Mouse (Mus musculus) intestine, embryonic 15.5 days (tissue): ENCODE data around the gene Pnmal2. TPM values are rescaled to one million over a fixed set of nuclear protein-coding genes. Genes with fewer than 3 reads are reported as not detected.
A peak's percentile ranks its signal among the peaks of the same experiment; 100 is the strongest.

Experiments used
- ATAC-seq: fragments of 200-750 bp; cut with Nextera tagmentation; 2 replicates; pipeline ENCODE4 v1.8.0; 2017; ENCODE audit warnings: moderate TSS enrichment, moderate library complexity
- H3K27ac ChIP-seq: fragments of 300-500 bp; sonication (generic); 2 replicates; pipeline ENCODE4 v1.5.1; 2015; ENCODE audit warnings: mild to moderate bottlenecking, inconsistent platforms
- H3K27me3 ChIP-seq: fragments of 300-500 bp; sonication (generic); replicated peaks from 2 replicates; pipeline ENCODE4 v1.6.1; 2015; ENCODE audit warnings: inconsistent platforms
- H3K36me3 ChIP-seq: fragments of 300-500 bp; sonication (generic); 2 replicates; pipeline ENCODE4 v1.6.1; 2015; ENCODE audit warnings: inconsistent platforms
- H3K4me1 ChIP-seq: fragments of 300-500 bp; sonication (generic); replicated peaks from 2 replicates; pipeline ENCODE4 v1.6.1; 2015; ENCODE audit warnings: inconsistent platforms
- H3K4me2 ChIP-seq: fragments of 300-500 bp; sonication (generic); replicated peaks from 2 replicates; pipeline ENCODE4 v1.6.1; 2015; ENCODE audit warnings: mild to moderate bottlenecking, inconsistent platforms
- H3K4me3 ChIP-seq: fragments of 300-500 bp; sonication (generic); replicated peaks from 2 replicates; pipeline ENCODE4 v1.5.1; 2015; ENCODE audit warnings: inconsistent platforms
- H3K9ac ChIP-seq: fragments of 300-500 bp; sonication (generic); 2 replicates; pipeline ENCODE4 v1.6.1; 2015; ENCODE audit warnings: inconsistent platforms
- H3K9me3 ChIP-seq: fragments of 300-500 bp; sonication (generic); 2 replicates; pipeline ENCODE4 v1.6.1; 2016; ENCODE audit warnings: inconsistent platforms
- WGBS: fragments of 180-500 bp; shearing (Covaris S2); methylation state at CpG from one replicate; pipeline ENCODE4 v1.1.7; 2015; 5-methylcytosine and 5-hydroxymethylcytosine counted together
- polyA plus RNA-seq: library from polyadenylated mRNA; unstranded; fragments of >200 nt; fragmentation: Nextera tagmentation; extraction: Ambion mirVana; gene quantifications from 2 replicates; pipeline ENCODE4 v1.2.1, GENCODE M21; 2015

Gene Pnmal2
- polyA plus RNA-seq, 1 experiment from 2014 or later = 8.1 TPM

DNA sequence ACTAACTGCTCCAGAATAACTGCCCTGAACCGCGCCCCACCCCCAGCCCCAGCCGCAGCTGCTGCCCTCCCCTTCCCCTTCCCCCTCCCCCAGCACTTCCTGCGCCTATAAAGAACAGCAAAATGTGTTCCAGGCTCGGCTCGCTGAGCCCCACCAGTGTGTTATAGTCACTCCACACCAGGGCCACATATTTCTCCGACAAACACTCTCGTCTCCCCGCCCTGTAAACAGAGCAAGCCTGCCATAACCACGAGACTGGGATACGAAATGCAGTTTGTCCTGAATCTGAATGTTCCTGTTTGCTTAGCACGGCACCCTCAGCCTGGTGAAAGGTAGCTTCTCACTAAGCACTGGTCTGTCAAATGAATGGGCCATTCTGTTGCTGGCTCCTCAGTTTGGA, 35.9 kb downstream of the Pnmal2 start:
- 0 out of 2 replicates have a peak, but pooled peaks cover 4% of the 10 kb centered on the region for H3K4me1 ChIP-seq
- no peaks in the 10 kb centered on the region for H3K36me3 ChIP-seq
- H3K4me3 ChIP-seq = peak overlapping the region; percentile 23
- 2% methylated on average over 12 of the region's 12 CpGs for WGBS
- H3K27me3 ChIP-seq = no peaks in the 10 kb centered on the region
- H3K4me2 ChIP-seq = peak overlapping the region; percentile 59
- H3K9ac ChIP-seq = no peak overlapping the region
- peak overlapping the region; percentile 75 for H3K27ac ChIP-seq
- no peaks in the 10 kb centered on the region for H3K9me3 ChIP-seq
- peak; percentile 60 for ATAC-seq

DNA sequence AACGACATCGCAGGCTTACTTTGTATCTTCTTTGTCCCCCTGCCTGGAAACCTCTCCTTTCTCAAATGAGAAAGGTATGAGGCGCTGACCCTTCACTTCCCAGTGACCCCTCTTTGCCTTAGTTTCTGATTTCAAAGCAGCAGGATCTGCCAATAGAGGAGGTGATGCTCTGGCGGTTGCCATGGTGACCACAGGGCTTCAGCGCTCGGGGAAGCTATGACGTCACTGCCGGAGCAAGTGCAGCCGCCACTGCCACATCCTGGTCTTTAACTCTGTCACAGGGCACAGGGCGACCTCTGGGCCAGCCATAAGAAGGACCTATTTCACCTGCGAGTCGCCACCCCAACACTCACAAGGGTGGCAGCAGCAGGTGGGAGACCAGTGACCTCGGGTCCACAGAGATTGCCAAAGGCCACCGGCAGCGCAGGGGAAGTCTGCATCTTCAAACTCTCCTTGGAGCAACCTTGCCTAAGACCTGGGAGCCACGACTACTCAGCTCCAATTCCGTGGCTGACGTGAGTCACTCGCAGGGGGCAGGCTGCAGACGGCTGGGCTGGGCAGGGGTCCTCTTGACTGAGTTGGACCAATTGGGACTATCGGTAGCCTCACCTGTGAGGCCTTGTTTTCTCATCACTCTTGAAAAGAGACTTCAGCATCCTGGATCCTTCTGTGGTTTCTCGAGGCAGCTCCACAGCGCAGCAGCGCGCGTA, 38.5 kb downstream of the Pnmal2 start, which contains the start of gene Gm42372:
Gene Gm42372 (plus strand): TSS at position 228 of the 710 bp plus-strand sequence.
- no peak for ATAC-seq
- Histone ChIP-seq H3K36me3 (no peaks in the 10 kb centered on the region), H3K4me3 (no peak within 1 kb of the TSS), H3K27me3 (no peaks in the 10 kb centered on the region), H3K27ac (no peak within 1 kb of the TSS), H3K9me3 (no peaks in the 10 kb centered on the region), H3K4me2 (peak within 1 kb of the TSS; percentile 28), H3K9ac (no peak within 1 kb of the TSS), H3K4me1 (peaks cover 10% of the 10 kb centered on the region; the same call in 1 of the 2 replicates)
- WGBS = 33% methylated on average over 26 of the region's 26 CpGs

DNA sequence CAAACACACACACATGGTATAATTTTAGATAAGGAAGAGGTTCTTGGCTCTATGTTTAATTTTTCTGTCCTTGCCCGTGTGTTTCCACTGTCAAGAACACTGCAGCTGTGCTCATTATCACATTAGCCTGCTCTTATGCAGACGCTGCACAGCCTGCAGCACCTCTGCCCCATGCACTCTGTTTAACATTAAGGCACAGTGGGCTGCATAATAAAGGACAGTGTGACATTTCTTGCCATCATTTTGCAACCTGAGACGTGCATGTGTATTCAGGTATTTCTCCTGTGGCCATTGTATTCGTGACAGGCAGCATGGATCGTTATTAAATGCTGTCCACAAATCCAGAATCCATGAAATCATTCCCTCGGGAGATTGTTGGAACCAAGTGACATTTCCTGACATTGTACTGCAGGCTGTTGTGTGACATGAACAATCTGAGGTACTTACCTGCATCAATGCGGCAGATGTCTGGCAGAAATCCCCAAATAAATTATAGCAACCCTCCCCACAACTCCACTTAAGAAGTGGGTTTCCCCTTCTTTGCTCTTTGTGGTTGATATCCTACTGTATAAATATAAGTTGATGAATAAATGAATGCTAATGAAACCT, 43.2 kb downstream of the Pnmal2 start:
- Histone ChIP-seq H3K4me3 (no peak overlapping the region), H3K9ac (no peak overlapping the region), H3K36me3 (no peaks in the 10 kb centered on the region), H3K9me3 (no peaks in the 10 kb centered on the region), H3K27ac (peak overlapping the region; percentile 46; the same call in 1 of the 2 replicates), H3K4me1 (peaks cover 30% of the 10 kb centered on the region), H3K4me2 (no peak overlapping the region), H3K27me3 (no peaks in the 10 kb centered on the region)
- WGBS = 44% methylated on average over 7 of the region's 7 CpGs
- no peak for ATAC-seq

DNA sequence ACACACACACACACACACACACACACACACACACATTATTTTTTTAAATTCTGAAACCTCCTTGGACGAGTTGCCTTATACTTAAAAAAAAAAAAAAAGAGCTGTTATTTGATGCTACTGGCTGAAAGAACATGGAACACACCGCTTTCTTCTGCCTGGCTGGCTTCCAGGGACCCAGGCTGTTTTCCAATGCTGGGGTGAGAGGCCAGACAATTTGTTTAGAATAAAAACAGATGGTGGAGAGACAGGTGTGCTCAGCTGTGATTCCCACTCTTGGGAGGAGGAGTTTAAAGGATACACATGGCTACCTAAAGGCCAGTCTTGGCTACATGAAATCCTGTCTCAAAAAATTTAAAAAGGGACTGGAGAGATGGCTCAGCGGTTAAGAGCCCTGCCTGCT, 43.9 kb downstream of the Pnmal2 start:
- Histone ChIP-seq H3K9me3 (no peaks in the 10 kb centered on the region), H3K9ac (no peak overlapping the region), H3K27ac (peak overlapping the region; percentile 46), H3K4me2 (no peak overlapping the region), H3K4me1 (peaks cover 33% of the 10 kb centered on the region), H3K36me3 (no peaks in the 10 kb centered on the region), H3K4me3 (no peak overlapping the region), H3K27me3 (no peaks in the 10 kb centered on the region)
- ATAC-seq = no peak
- WGBS = 30% methylated on average over 3 of the region's 3 CpGs

- H3K9me3 ChIP-seq = no peaks in the 10 kb centered on the region
- no peaks in the 10 kb centered on the region for H3K36me3 ChIP-seq
- no peak overlapping the region for H3K4me3 ChIP-seq
- ATAC-seq = no peak
- 26% methylated on average over 15 of the region's 15 CpGs for WGBS
- H3K27me3 ChIP-seq = no peaks in the 10 kb centered on the region
- no peak overlapping the region for H3K9ac ChIP-seq
- peaks cover 39% of the 10 kb centered on the region for H3K4me1 ChIP-seq
- peak overlapping the region; percentile 37 for H3K4me2 ChIP-seq
- H3K27ac ChIP-seq = peak overlapping the region; percentile 59
Observed at GRCm38 (mm10) chr7:16990006-16990744, 45.7 kb downstream of the Pnmal2 start.

GRCm38 (mm10) chr7:16991681-16992450, 47.4 kb downstream of the Pnmal2 start:
- no peaks in the 10 kb centered on the region for H3K27me3 ChIP-seq
- ATAC-seq = peak; percentile 81
- H3K27ac ChIP-seq = peak overlapping the region; percentile 88
- no peaks in the 10 kb centered on the region for H3K9me3 ChIP-seq
- H3K9ac ChIP-seq = peak overlapping the region; percentile 31
- H3K4me1 ChIP-seq = peaks cover 55% of the 10 kb centered on the region
- 23% methylated on average over 18 of the region's 18 CpGs for WGBS
- 0 out of 2 replicates have a peak, but pooled peaks cover 2% of the 10 kb centered on the region for H3K36me3 ChIP-seq
- H3K4me2 ChIP-seq = peak overlapping the region; percentile 45
- H3K4me3 ChIP-seq = peak overlapping the region; percentile 0; the same call in 1 of the 2 replicates

GRCm38 (mm10) chr7:16992451-16992807, 47.9 kb downstream of the Pnmal2 start, which contains the start of gene Ccdc8:
Gene Ccdc8, plus strand, starts transcription at chr7:16992708.
- no peaks in the 10 kb centered on the region for H3K27me3 ChIP-seq

DNA sequence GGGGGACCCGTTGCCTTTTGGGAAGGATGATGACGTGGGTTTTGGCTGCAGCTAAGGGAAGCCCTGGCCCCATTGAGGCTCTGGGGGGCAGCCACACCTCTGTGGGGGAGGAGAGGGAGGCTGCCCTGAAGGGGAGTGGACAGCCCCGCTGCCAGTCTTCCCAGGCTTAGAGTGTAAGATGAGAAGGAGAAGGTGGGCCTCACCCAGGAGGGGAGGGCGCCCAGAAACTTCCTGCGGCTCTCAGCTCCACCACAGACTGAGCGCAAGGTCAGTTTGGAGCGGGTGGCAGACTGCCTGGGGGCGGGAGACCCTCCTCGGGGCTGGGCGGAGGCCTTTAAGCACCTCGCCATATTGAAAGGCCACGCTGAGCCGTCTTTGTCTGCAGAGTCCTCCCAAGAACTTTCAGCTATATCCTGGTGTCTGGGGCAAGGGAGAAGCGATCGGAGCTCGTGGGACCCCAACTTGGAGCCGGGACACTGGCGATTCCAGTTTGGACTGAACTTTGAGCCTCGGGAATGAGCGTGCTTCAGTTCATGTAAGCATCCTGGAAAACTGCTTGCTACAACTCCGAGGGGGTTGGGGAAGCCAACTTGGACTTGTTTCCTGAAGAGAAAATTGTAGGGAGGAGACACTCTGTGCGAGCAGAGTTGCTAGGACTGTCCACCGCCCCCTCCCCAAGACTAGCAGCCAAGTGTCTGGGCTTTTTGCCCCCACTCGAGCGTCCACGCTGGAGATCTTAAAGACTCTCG, 49.3 kb downstream of the Pnmal2 start:
- Histone ChIP-seq H3K4me3 (peak overlapping the region; percentile 59), H3K4me2 (peak overlapping the region; percentile 86), H3K4me1 (peaks cover 63% of the 10 kb centered on the region), H3K27ac (peak overlapping the region; percentile 92), H3K9me3 (no peaks in the 10 kb centered on the region), H3K36me3 (peaks cover 12% of the 10 kb centered on the region), H3K27me3 (no peaks in the 10 kb centered on the region), H3K9ac (peak overlapping the region; percentile 80)
- ATAC-seq = peak; percentile 90
- WGBS = under 1% methylated on average over 27 of the region's 27 CpGs

More at GRCm38 (mm10) chr7:16992451-16992807, 47.9 kb downstream of the Pnmal2 start, which contains the start of gene Ccdc8:
- Histone ChIP-seq H3K9ac (peak within 1 kb of the TSS; percentile 80), H3K36me3 (0 out of 2 replicates have a peak, but pooled peaks cover 2% of the 10 kb centered on the region), H3K27ac (peak within 1 kb of the TSS; percentile 92), H3K9me3 (no peaks in the 10 kb centered on the region), H3K4me1 (peaks cover 59% of the 10 kb centered on the region), H3K4me3 (peak within 1 kb of the TSS; percentile 59), H3K4me2 (peak within 1 kb of the TSS; percentile 86)
- ATAC-seq = no peak
- 88% methylated on average over 5 of the region's 5 CpGs for WGBS

DNA sequence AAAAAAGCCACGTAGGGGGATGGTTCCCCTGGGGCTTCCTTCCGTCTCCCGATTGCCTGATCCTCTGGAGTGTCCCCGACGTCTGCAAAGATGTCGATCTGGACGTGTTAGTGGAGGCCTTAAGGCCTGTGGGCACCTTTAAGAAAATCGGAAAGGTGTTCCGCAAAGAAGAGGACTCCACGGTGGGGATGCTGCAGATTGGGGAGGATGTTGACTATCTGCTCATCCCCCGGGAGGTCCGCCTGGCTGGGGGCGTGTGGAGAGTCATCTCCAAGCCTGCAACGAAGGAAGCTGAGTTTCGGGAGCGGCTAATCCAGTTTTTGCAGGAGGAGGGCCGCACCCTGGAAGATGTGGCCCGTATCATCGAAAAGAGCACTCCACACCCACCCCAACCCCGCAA, 49.9 kb downstream of the Pnmal2 start:
- peak overlapping the region; percentile 80 for H3K9ac ChIP-seq
- H3K36me3 ChIP-seq = peaks cover 13% of the 10 kb centered on the region
- no peaks in the 10 kb centered on the region for H3K27me3 ChIP-seq
- H3K4me2 ChIP-seq = peak overlapping the region; percentile 86
- no peak for ATAC-seq
- peak overlapping the region; percentile 92 for H3K27ac ChIP-seq
- peak overlapping the region; percentile 59 for H3K4me3 ChIP-seq
- peaks cover 64% of the 10 kb centered on the region for H3K4me1 ChIP-seq
- no peaks in the 10 kb centered on the region for H3K9me3 ChIP-seq
- under 1% methylated on average over 20 of the region's 20 CpGs for WGBS

- Histone ChIP-seq H3K9ac (peak overlapping the region; percentile 80), H3K36me3 (peaks cover 17% of the 10 kb centered on the region), H3K27ac (peak overlapping the region; percentile 92; the same call in 1 of the 2 replicates), H3K9me3 (no peaks in the 10 kb centered on the region), H3K27me3 (no peaks in the 10 kb centered on the region), H3K4me1 (peaks cover 59% of the 10 kb centered on the region), H3K4me3 (peak overlapping the region; percentile 59), H3K4me2 (peak overlapping the region; percentile 86)
- no peak for ATAC-seq
- WGBS = 74% methylated on average over 4 of the region's 4 CpGs
Observed at GRCm38 (mm10) chr7:16995345-16995744, 50.9 kb downstream of the Pnmal2 start.
